Mouse (Mus musculus) T-helper 17 cell (primary cell): ENCODE data around the gene H2afy2.

ENCODE experiments used
- in situ Hi-C, 2 experiments: fragments of 300-600 bp; cut with MboI, MseI; formaldehyde crosslinking; loops; 1 replicate in 1 of 2; 2 replicates in 1 of 2; pipeline ENCODE4 v1.15.1; 2025; ENCODE audit warnings: high pct_unique_total_duplicates in 2 of 2

The H2afy2 gene

DNA sequence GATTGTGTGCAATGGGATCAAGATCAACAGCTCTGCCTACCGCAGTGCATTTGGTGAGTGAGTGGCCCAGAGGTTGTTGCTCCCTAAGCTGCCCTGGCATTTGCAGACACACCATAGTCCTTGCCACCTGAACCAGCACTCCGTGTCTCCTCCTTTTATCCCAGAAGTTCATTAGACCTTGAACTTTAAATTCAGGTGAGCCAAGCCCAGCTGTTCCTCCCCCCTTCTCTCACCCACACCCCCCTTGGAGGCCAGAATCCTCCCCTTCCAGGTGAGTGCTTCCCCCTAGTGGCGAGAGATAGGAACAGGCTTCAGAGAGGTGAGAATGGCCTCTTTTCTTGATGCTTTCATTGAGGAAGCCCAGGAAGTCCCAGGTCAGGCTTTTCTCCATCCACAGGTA, 49.6 kb downstream of the H2afy2 start:
- in situ Hi-C loops = loop anchor here in 1 of 2 experiments (5.0 kb wide), 1 partner anchor 507 kb away; no protein-coding TSS in a partner anchor

GRCm38 (mm10) chr10:61730171-61730570, 53.8 kb downstream of the H2afy2 start:
- in situ Hi-C loops = loop anchor here in 1 of 2 experiments (5.0 kb wide), 1 partner anchor 503 kb away; no protein-coding TSS in a partner anchor

DNA sequence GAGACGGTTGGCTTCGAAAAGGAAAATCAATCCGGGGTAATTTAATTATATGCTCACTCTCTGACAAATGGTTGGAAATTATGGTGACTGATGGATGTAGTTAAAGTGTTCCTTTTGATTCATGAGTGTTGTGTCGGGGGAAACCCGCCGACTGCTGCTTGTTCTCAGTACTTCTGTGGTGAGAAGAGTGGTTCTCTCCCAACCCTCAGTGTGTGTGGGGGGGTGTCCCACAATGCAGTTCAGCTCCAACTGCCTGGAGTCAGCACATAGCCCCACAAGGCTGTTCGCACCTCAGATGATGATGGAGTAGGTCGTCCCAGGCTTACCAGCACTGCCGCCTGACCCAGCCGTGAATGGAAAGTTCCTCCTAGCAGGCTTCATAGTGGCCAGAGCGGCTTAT, 54.8 kb downstream of the H2afy2 start:
- in situ Hi-C loops = no loop called here

DNA sequence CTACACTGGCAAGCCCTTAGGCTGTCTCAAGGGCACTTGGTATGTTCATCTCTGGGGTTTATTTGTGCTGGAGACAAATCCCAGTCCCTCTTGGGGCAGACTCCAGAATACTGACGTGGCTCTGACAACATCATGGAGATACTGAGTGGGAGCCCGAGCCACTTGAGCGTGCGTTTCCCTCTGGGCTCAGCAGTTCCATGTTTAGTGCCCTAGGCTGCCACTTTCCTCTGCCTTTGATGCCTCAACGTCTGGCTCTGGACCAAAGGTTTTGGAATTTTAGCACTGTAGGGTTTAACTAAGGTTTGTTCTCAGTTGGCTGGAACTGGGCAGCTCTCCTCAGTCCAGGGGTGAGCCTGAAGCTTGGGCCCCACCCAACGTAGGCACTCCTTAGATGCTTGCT, 60.7 kb downstream of the H2afy2 start:
- in situ Hi-C loops = no loop called here

DNA sequence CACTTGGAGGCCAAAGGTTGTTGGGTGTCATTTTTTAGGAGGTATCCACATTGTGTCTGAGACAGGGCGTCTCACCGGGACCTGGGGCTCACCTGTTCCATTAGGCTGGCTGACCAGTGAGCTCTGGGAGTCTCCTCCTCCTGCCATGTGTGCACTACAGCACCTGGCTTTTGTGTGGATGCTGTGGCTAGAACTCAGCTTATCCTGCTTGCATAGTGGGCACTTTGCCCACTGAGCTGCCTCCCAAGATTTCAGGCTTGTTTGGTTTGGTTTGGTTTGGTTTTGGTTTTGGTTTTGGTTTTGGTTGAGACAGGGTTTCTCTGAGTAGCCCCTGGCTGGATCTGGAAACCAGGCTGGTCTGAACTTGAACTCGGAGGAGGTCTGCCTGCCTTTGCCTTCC, 61.7 kb downstream of the H2afy2 start:
- in situ Hi-C loops = no loop called here

DNA sequence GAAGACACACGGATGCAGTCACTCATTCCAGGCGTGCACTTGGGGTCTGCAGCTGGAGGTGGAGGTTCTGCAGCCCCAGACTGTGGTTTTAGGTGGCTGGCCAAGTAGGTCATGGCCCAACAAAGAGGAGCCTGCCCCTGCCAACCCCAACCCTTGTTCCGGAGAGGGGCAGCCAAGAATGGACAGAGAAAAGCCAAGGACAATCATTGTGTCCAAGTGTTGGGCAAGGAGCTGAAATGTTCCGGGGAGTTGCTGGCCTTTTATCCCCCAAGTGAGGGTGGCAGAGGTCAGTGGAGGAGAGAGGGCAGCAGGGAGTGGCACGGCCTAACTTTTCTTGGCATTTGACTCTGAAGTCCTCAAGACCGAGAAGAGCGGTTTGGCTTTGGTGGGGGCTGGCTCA, 63.6 kb downstream of the H2afy2 start:
- in situ Hi-C loops = no loop called here

- in situ Hi-C loops = no loop called here
Observed at GRCm38 (mm10) chr10:61717406-61718296, 66.3 kb downstream of the H2afy2 start.

- in situ Hi-C loops = no loop called here
Observed at GRCm38 (mm10) chr10:61715996-61716864, 67.7 kb downstream of the H2afy2 start.

- in situ Hi-C loops = no loop called here
Observed at GRCm38 (mm10) chr10:61715462-61715837, 68.5 kb downstream of the H2afy2 start.

GRCm38 (mm10) chr10:61714771-61715461, 69.0 kb downstream of the H2afy2 start, which contains the start of gene Aifm2:
TSS of gene Aifm2 (plus strand) at chr10:61715263.
- in situ Hi-C loops = no loop called here

- in situ Hi-C loops = no loop called here
Observed at GRCm38 (mm10) chr10:61714146-61714545, 69.8 kb downstream of the H2afy2 start.

- in situ Hi-C loops = no loop called here
Observed at GRCm38 (mm10) chr10:61713601-61714000, 70.3 kb downstream of the H2afy2 start.

- in situ Hi-C loops = no loop called here
Observed at GRCm38 (mm10) chr10:61706412-61707375, 77.3 kb downstream of the H2afy2 start.

GRCm38 (mm10) chr10:61704663-61705062, 79.3 kb downstream of the H2afy2 start:
- in situ Hi-C loops = no loop called here

- in situ Hi-C loops = loop anchor here (25.0 kb wide), 2 partner anchors 640 to 1090 kb away; partner anchors contain the start of gene Ccar1 (in 1 of the 2)
Observed at GRCm38 (mm10) chr10:61697028-61697427, 86.9 kb downstream of the H2afy2 start.

- in situ Hi-C loops = loop anchor here (25.0 kb wide), 2 partner anchors 641 to 1091 kb away; partner anchors contain the start of gene Ccar1 (in 1 of the 2)
Observed at GRCm38 (mm10) chr10:61696560-61696823, 87.5 kb downstream of the H2afy2 start.

DNA sequence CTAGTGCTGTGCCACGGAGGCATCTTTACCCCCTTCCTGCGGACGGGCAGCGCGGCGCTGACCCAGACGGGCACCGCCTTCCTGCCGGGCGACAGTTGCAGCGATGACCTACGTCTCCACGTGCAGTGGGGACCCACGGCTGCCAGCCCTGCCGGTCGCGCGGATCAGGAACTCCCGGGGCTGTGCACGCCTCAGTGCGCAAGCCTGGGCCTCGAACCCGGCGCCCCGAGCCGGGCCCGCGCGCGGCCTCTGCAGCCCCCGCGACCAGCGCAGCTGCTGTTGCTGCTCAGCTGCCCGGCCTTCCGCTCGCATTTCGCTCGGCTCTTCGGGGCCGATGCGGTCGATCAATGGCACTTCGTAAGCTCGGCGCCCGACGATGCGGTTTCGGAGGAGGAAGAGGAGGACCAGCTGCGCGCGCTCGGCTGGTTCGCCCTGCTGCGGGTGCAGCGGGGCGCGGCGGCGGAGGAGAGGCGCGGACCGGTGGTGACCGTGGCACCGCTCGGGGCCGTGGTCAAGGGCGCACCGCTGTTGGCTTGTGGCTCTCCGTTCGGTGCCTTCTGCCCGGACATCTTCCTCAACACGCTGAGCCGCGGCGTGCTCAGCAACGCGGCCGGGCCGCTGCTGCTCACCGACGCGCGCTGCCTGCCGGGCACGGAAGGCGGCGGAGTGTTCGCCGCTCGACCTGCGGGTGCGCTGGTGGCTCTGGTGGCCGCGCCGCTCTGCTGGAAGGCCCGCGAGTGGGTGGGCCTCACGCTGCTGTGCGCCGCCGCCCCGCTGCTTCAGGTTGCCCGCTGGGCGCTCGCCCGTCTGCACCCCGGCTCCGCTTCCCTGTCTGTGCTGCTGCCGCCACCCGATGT, 88.0 kb downstream of the H2afy2 start:
- in situ Hi-C loops = loop anchor here (25.0 kb wide), 2 partner anchors 641 to 1091 kb away; partner anchors contain the start of gene Ccar1 (in 1 of the 2)

DNA sequence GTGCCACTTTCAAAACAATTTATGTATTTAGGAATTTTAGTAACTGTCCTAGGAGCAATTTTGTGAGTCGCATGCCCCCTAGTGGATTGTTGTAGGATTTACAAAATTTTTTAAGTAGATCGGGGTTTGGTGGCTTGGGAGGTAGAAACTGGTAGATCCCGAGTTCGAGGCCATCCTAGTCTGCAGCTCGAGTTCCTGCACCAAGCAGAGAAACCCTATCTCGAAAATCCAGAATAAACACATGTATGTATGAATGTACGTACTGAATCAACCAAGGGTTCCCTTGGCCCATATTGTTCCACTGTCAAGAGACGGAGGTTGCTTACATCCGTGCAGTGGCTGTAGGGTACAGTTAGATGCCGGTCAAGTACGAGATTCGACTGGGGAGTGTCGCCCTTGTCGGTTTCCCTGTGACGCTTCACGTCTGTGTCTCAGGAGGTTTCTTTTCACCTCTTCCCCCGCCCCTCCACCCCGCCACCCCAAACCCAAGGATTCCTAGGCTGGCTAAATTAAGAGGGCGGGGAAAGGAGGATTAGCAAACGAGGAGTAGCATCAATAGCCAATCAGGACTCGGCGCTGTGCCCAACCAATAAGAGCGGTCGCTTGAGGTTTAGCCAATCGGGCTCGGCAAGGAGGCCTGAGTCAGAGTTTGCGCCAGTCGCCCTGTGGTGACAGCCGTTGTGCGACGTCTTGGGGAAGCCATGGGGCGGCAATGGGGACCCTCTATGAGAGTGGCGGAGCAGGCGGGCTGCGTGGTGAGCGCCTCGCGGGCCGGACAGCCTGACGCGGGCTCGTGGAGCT, 88.9 kb downstream of the H2afy2 start, which contains the start of gene Tysnd1:
Gene Tysnd1 (plus strand): TSS at position 645 of the 801 bp plus-strand sequence.
- in situ Hi-C loops = loop anchor here (25.0 kb wide), 2 partner anchors 642 to 1092 kb away; partner anchors contain the start of gene Ccar1 (in 1 of the 2)
